Mouse (Mus musculus) hindbrain, postnatal 0 days (tissue): ENCODE results near the gene Zfp523. TPM values are rescaled to one million over a fixed set of nuclear protein-coding genes. Genes with fewer than 3 reads are reported as not detected.

ENCODE experiments used
- ATAC-seq: fragments of 200-750 bp; cut with Nextera tagmentation; 2 replicates; pipeline ENCODE4 v1.8.0; 2017; ENCODE audit warnings: mild to moderate bottlenecking, moderate TSS enrichment, moderate library complexity
- DNase-seq: peaks from one replicate; pipeline ENCODE4 v3.0.0-alpha.2; 2015; ENCODE audit warnings: low spot score
- H3K27ac ChIP-seq: fragments of 300-500 bp; sonication (generic); 2 replicates; pipeline ENCODE4 v1.5.1; 2014; ENCODE audit warnings: mild to moderate bottlenecking
- H3K27me3 ChIP-seq: fragments of 300-500 bp; sonication (generic); 2 replicates; pipeline ENCODE4 v1.6.1; 2014; ENCODE audit warnings: low read length, mixed read lengths; ENCODE audit not compliant: insufficient read depth
- H3K36me3 ChIP-seq: fragments of 300-500 bp; sonication (generic); 2 replicates; pipeline ENCODE4 v1.6.1; 2014; ENCODE audit warnings: low read length, mixed read lengths; ENCODE audit not compliant: insufficient read depth
- H3K4me1 ChIP-seq: fragments of 300-500 bp; sonication (generic); 2 replicates; pipeline ENCODE4 v1.6.1; 2014; ENCODE audit warnings: antibody characterized with exemption, low read length, mixed read lengths; ENCODE audit not compliant: insufficient read depth
- H3K4me2 ChIP-seq: fragments of 300-500 bp; sonication (generic); 2 replicates; pipeline ENCODE4 v1.6.1; 2014; ENCODE audit warnings: low read depth, mild to moderate bottlenecking, low read length, moderate library complexity, mixed read lengths
- H3K4me3 ChIP-seq: fragments of 300-500 bp; sonication (generic); 2 replicates; pipeline ENCODE4 v1.5.1; 2014; ENCODE audit warnings: low read length
- H3K9ac ChIP-seq: fragments of 300-500 bp; sonication (generic); replicated peaks from 2 replicates; pipeline ENCODE4 v1.6.1; 2014; ENCODE audit warnings: mild to moderate bottlenecking, low read length, moderate library complexity, mixed read lengths
- H3K9me3 ChIP-seq: fragments of 300-500 bp; sonication (generic); 2 replicates; pipeline ENCODE4 v1.6.1; 2016; ENCODE audit warnings: low read length, mixed read lengths
- CTCF ChIP-seq: IDR thresholded peaks from 2 replicates; pipeline ENCODE4 v1.5.1; 2016; ENCODE audit warnings: antibody characterized with exemption, control low read depth, low read depth
- WGBS: fragments of 180-500 bp; shearing (Covaris S2); extraction: QIAGEN DNeasy Blood & Tissue Kit; methylation state at CpG from one replicate; pipeline ENCODE4 v1.1.7; 2014; 5-methylcytosine and 5-hydroxymethylcytosine counted together
- polyA plus RNA-seq: library from polyadenylated mRNA; unstranded; fragments of >200 nt; fragmentation: Nextera tagmentation; extraction: Ambion mirVana; gene quantifications from 2 replicates; pipeline ENCODE4 v1.2.1, GENCODE M21; 2015
- total RNA-seq: library from RNA; depleted of rRNA; stranded (reverse); fragments of >200 nt; gene quantifications from 2 replicates; pipeline ENCODE4 v1.2.3, GENCODE M21; 2014

The Zfp523 gene
- total and polyA plus RNA-seq, 2 experiments from 2014 or later, result 37.7 to 76.0 TPM

- no peak overlapping the region for H3K27ac ChIP-seq
- H3K4me3 ChIP-seq, result no peak overlapping the region
- 16% methylated on average over 5 of the region's 5 CpGs for WGBS
- no peaks in the 10 kb centered on the region for H3K4me1 ChIP-seq
- no peaks in the 10 kb centered on the region for H3K9me3 ChIP-seq
- no peak for TF ChIP-seq CTCF
- H3K9ac ChIP-seq, result no peak overlapping the region
- no peaks in the 10 kb centered on the region for H3K27me3 ChIP-seq
- ATAC-seq, result no peak
- H3K4me2 ChIP-seq, result no peak overlapping the region
- peak; percentile 40 for DNase-seq
- H3K36me3 ChIP-seq, result no peaks in the 10 kb centered on the region
Observed at GRCm38 (mm10) chr17:28136266-28136665, 40.7 kb upstream of the Zfp523 start.

DNA sequence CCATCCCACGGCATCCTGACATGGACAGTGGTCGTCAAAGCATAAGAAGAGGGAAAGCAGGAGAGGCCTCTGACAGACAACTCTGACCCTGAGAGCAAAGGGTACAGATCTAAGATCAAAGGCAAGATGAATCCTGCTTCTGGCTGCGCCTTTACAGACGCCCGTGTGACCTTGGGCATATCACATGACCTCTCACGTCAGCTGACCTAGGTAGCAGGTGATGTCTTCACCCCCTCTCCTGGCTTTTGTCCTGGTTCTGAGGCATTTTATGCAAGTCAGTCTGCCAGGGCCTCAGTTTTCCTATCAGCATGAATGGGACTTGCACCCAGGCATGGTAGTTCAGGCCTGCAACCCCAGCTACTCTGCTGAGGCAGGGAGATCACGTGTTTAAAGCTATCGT, 38.9 kb upstream of the Zfp523 start:
- Histone ChIP-seq H3K27me3 (no peaks in the 10 kb centered on the region), H3K4me2 (no peak overlapping the region), H3K9me3 (no peaks in the 10 kb centered on the region), H3K4me1 (no peaks in the 10 kb centered on the region), H3K4me3 (no peak overlapping the region), H3K36me3 (no peaks in the 10 kb centered on the region), H3K27ac (no peak overlapping the region), H3K9ac (no peak overlapping the region)
- no peak for ATAC-seq
- no peak for TF ChIP-seq CTCF
- 92% methylated on average over 8 of the region's 8 CpGs for WGBS
- no peak for DNase-seq

GRCm38 (mm10) chr17:28138685-28139084, 38.2 kb upstream of the Zfp523 start:
- Histone ChIP-seq H3K9ac (no peak overlapping the region), H3K36me3 (no peaks in the 10 kb centered on the region), H3K27me3 (no peaks in the 10 kb centered on the region), H3K4me2 (no peak overlapping the region), H3K4me1 (0 out of 2 replicates have a peak, but pooled peaks cover under 1% of the 10 kb centered on the region), H3K4me3 (no peak overlapping the region), H3K27ac (no peak overlapping the region), H3K9me3 (no peaks in the 10 kb centered on the region)
- no peak for DNase-seq
- TF ChIP-seq CTCF, result no peak
- 68% methylated on average over 9 of the region's 9 CpGs for WGBS
- ATAC-seq, result no peak

DNA sequence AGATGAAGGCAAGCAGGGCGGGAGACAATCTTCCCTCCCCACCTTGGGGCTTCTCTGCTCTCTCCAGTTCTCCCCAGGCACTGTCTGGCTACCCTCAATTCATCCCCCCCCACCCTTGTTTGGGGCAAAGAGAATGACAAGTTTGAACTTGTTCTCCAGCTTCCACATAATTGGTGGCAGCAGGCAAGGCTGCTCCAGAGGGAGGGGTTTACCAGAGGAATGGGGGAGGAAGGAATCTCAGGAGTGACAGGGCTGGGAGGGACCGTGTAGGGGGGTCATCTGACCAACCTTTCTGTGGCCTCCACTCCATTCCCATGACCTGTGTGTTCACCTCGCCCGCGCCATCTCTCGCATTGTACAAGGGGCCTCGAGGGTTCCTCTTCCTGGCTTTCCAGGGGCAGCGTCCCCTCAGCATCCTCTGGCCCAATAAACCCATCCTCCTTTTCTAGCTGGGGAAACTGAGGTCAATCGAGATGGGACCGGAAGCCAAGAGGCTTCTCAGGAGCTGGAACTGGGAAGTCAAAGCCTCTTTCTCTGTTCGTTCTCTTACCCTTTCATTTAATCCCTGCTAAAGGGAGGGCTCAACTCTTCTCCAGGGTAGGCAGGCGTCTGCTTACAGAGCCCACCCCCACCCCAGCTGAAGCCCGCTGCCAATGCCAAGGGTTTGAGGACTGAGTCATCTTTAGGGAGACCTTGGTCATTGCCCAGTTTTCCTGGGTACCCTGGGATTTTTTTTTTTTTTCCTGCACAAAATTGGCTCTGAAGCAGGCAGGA, 36.3 kb upstream of the Zfp523 start:
- 33% methylated on average over 13 of the region's 13 CpGs for WGBS
- H3K4me2 ChIP-seq, result peak overlapping the region; percentile 88; the same call in 1 of the 2 replicates
- DNase-seq (no peak), ATAC-seq (no peak)
- H3K9ac ChIP-seq, result no peak overlapping the region
- no peaks in the 10 kb centered on the region for H3K9me3 ChIP-seq
- H3K4me3 ChIP-seq, result no peak overlapping the region
- H3K4me1 ChIP-seq, result peaks cover 6% of the 10 kb centered on the region; the same call in 1 of the 2 replicates
- no peak for TF ChIP-seq CTCF
- no peaks in the 10 kb centered on the region for H3K36me3 ChIP-seq
- no peaks in the 10 kb centered on the region for H3K27me3 ChIP-seq
- no peak overlapping the region for H3K27ac ChIP-seq

- H3K4me1 ChIP-seq, result peaks cover 7% of the 10 kb centered on the region; the same call in 1 of the 2 replicates
- no peaks in the 10 kb centered on the region for H3K9me3 ChIP-seq
- H3K36me3 ChIP-seq, result no peaks in the 10 kb centered on the region
- H3K27ac ChIP-seq, result peak overlapping the region; percentile 69; the same call in 1 of the 2 replicates
- H3K9ac ChIP-seq, result peak overlapping the region; percentile 65
- no peaks in the 10 kb centered on the region for H3K27me3 ChIP-seq
- TF ChIP-seq CTCF, result no peak
- H3K4me3 ChIP-seq, result peak overlapping the region; percentile 60
- peak overlapping the region; percentile 88 for H3K4me2 ChIP-seq
- ATAC-seq, result peak; percentile 27; the same call in 1 of the 2 replicates
- DNase-seq, result no peak
- WGBS, result 3% methylated on average over 15 of the region's 15 CpGs
Observed at GRCm38 (mm10) chr17:28141205-28141650, 35.7 kb upstream of the Zfp523 start.

- peak within 1 kb of the TSS; percentile 88 for H3K4me2 ChIP-seq
- H3K4me1 ChIP-seq, result peaks cover 10% of the 10 kb centered on the region; the same call in 1 of the 2 replicates
- peak within 1 kb of the TSS; percentile 60 for H3K4me3 ChIP-seq
- DNase-seq (peak; percentile 62), ATAC-seq (peak; percentile 35)
- under 1% methylated on average over 66 of the region's 97 CpGs for WGBS
- peak within 1 kb of the TSS; percentile 69 for H3K27ac ChIP-seq
- no peaks in the 10 kb centered on the region for H3K9me3 ChIP-seq
- no peaks in the 10 kb centered on the region for H3K27me3 ChIP-seq
- no peak for TF ChIP-seq CTCF
- peak within 1 kb of the TSS; percentile 65 for H3K9ac ChIP-seq
- no peaks in the 10 kb centered on the region for H3K36me3 ChIP-seq
Observed at GRCm38 (mm10) chr17:28141771-28142699, 34.9 kb upstream of the Zfp523 start, which contains the start of gene Scube3. Scube3 (plus strand) TSS chr17:28142141.
